Mouse (Mus musculus): ENCODE data around the gene Trim47. TPM values are rescaled to one million over a fixed set of nuclear protein-coding genes. Genes with fewer than 3 reads are reported as not detected.

Trim47 gene
- polyA plus RNA-seq, 1 experiment, result 101 TPM

DNA sequence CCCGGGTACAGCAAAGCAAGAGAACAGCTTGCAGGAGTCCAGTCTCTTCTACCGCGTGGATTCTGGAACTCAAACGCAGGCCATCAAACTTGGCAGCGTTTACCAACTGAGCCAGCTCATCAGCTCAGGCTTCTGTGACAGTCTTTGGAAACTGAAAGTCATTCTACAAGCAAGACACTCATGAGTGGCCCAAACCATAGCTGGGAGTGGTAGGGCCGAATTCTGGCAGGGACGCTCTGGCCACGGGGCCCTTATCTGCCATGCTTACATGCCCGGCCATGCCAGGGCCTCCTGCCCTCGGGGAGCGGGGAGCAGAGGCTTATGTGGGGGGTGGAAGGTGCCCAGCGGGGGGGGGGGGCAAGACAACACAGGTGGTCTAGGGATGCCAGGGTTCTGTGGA is 23.4 kb downstream of the Trim47 start:
- TF ChIP-seq REST (IDR thresholded peaks at IDR 0.05; ENCODE audit: insufficient read depth, insufficient read length) (no peak), SRF (IDR thresholded peaks at IDR 0.05; ENCODE audit: control insufficient read depth, insufficient read length, low read depth) (no peak), E2F4 (IDR thresholded peaks at IDR 0.05; ENCODE audit: insufficient read depth) (no peak), CEBPB (IDR thresholded peaks at IDR 0.05; ENCODE audit: insufficient read depth, poor library complexity, severe bottlenecking) (no peak), USF1 (IDR thresholded peaks at IDR 0.05; ENCODE audit: low read depth) (no peak), POLR2AphosphoS2 (IDR thresholded peaks at IDR 0.05; ENCODE audit: insufficient read length, low read depth) (no peak), MAX (IDR thresholded peaks at IDR 0.05; ENCODE audit: low read depth) (no peak), MYOG (IDR thresholded peaks at IDR 0.05; ENCODE audit: control insufficient read depth in 1 of 3, insufficient read depth in 1 of 3, insufficient read length in 2 of 3, low read depth in 2 of 3) (no peak), TCF3 (IDR thresholded peaks at IDR 0.05; ENCODE audit: insufficient read length, low read depth) (no peak), MYOD1 (IDR thresholded peaks at IDR 0.05; ENCODE audit: control insufficient read depth in 1 of 3, insufficient read length in 2 of 3, low read depth in 2 of 3) (no peak)
- Histone ChIP-seq H3K4me2 (ENCODE audit: low read depth) (peak overlapping the region; percentile 57), H3K4me3 (no peak overlapping the region), H3K79me2 (ENCODE audit: control insufficient read depth, insufficient read depth) (peaks cover 11% of the 10 kb centered on the region), H3ac (ENCODE audit: control insufficient read depth, insufficient read length) (no peak overlapping the region), H3K36me3 (ENCODE audit: control insufficient read depth, insufficient read depth) (no peaks in the 10 kb centered on the region), H3K27me3 (ENCODE audit: control insufficient read depth, insufficient read depth, insufficient read length) (no peaks in the 10 kb centered on the region)

- Histone ChIP-seq H3K27me3 (ENCODE audit: control insufficient read depth, insufficient read depth, insufficient read length) (no peaks in the 10 kb centered on the region), H3K36me3 (ENCODE audit: control insufficient read depth, insufficient read depth) (no peaks in the 10 kb centered on the region), H3K79me2 (ENCODE audit: control insufficient read depth, insufficient read depth) (peaks cover under 1% of the 10 kb centered on the region), H3K4me2 (ENCODE audit: low read depth) (no peak overlapping the region), H3ac (ENCODE audit: control insufficient read depth, insufficient read length) (no peak overlapping the region), H3K4me3 (no peak overlapping the region)
- TF ChIP-seq TCF12 (IDR thresholded peaks at IDR 0.05; ENCODE audit: insufficient read depth, poor library complexity, severe bottlenecking), result no peak
- no peak for TF ChIP-seq CEBPB (IDR thresholded peaks at IDR 0.05; ENCODE audit: insufficient read depth, poor library complexity, severe bottlenecking)
- no peak for TF ChIP-seq MYOD1 (IDR thresholded peaks at IDR 0.05; ENCODE audit: control insufficient read depth in 1 of 3, insufficient read length in 2 of 3, low read depth in 2 of 3)
- no peak for TF ChIP-seq REST (IDR thresholded peaks at IDR 0.05; ENCODE audit: insufficient read depth, insufficient read length)
- TF ChIP-seq MAX (IDR thresholded peaks at IDR 0.05; ENCODE audit: low read depth), result no peak
- no peak for TF ChIP-seq SRF (IDR thresholded peaks at IDR 0.05; ENCODE audit: control insufficient read depth, insufficient read length, low read depth)
- TF ChIP-seq POLR2AphosphoS2 (IDR thresholded peaks at IDR 0.05; ENCODE audit: insufficient read length, low read depth), result no peak
- TF ChIP-seq TCF3 (IDR thresholded peaks at IDR 0.05; ENCODE audit: insufficient read length, low read depth), result no peak
Measured at GRCm38 (mm10) chr11:116102472-116102871, 24.5 kb downstream of the Trim47 start.

DNA sequence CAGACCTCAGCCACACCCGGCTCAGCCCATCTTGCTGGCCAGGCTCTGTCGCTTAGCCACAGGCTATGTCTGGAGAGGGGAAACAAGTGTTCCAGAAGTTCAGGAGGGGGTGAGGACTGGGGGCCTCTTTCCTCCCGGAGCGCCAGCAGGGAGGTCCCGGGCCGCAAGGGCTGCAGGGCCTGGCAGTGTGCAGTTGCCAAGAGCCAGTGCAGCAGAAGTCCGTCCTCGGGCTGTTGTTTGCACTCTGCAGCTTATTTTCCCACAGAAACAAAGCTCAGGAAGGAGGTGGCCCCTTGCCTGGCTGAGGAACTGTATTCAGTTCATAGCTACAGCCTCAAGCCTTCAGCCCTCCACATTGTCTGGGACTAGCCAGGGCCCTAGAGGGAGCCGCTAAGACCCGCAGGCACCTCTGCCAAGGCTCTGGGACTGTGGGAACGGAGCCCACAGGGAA is 25.1 kb downstream of the Trim47 start:
- H3K27me3 ChIP-seq (ENCODE audit: control insufficient read depth, insufficient read depth, insufficient read length), result no peaks in the 10 kb centered on the region
- no peaks in the 10 kb centered on the region for H3K79me2 ChIP-seq (ENCODE audit: control insufficient read depth, insufficient read depth)
- no peak overlapping the region for H3ac ChIP-seq (ENCODE audit: control insufficient read depth, insufficient read length)
- H3K36me3 ChIP-seq (ENCODE audit: control insufficient read depth, insufficient read depth), result no peaks in the 10 kb centered on the region
- H3K4me3 ChIP-seq, result no peak overlapping the region
- TF ChIP-seq CEBPB (IDR thresholded peaks at IDR 0.05; ENCODE audit: insufficient read depth, poor library complexity, severe bottlenecking) (no peak), POLR2AphosphoS2 (IDR thresholded peaks at IDR 0.05; ENCODE audit: insufficient read length, low read depth) (no peak), E2F4 (IDR thresholded peaks at IDR 0.05; ENCODE audit: insufficient read depth) (no peak), POLR2A (IDR thresholded peaks at IDR 0.05; ENCODE audit: insufficient read length, low read depth) (no peak), MAX (IDR thresholded peaks at IDR 0.05; ENCODE audit: low read depth) (no peak), MYOG (IDR thresholded peaks at IDR 0.05; ENCODE audit: control insufficient read depth in 1 of 3, insufficient read depth in 1 of 3, insufficient read length in 2 of 3, low read depth in 2 of 3) (no peak), MYOD1 (IDR thresholded peaks at IDR 0.05; ENCODE audit: control insufficient read depth in 1 of 3, insufficient read length in 2 of 3, low read depth in 2 of 3) (no peak), REST (IDR thresholded peaks at IDR 0.05; ENCODE audit: insufficient read depth, insufficient read length) (no peak), TCF3 (IDR thresholded peaks at IDR 0.05; ENCODE audit: insufficient read length, low read depth) (no peak)
- H3K4me2 ChIP-seq (ENCODE audit: low read depth), result no peak overlapping the region

- H3ac ChIP-seq (ENCODE audit: control insufficient read depth, insufficient read length), result no peak overlapping the region
- TF ChIP-seq POLR2A (IDR thresholded peaks at IDR 0.05; ENCODE audit: insufficient read length, low read depth) (no peak), USF1 (IDR thresholded peaks at IDR 0.05; ENCODE audit: low read depth) (no peak), MYOD1 (IDR thresholded peaks at IDR 0.05; ENCODE audit: control insufficient read depth in 1 of 3, insufficient read length in 2 of 3, low read depth in 2 of 3) (no peak), SRF (IDR thresholded peaks at IDR 0.05; ENCODE audit: control insufficient read depth, insufficient read length, low read depth) (no peak), TCF3 (IDR thresholded peaks at IDR 0.05; ENCODE audit: insufficient read length, low read depth) (no peak), MAX (IDR thresholded peaks at IDR 0.05; ENCODE audit: low read depth) (no peak), MYOG (IDR thresholded peaks at IDR 0.05; ENCODE audit: control insufficient read depth in 1 of 3, insufficient read depth in 1 of 3, insufficient read length in 2 of 3, low read depth in 2 of 3) (no peak), E2F4 (IDR thresholded peaks at IDR 0.05; ENCODE audit: insufficient read depth) (no peak), POLR2AphosphoS2 (IDR thresholded peaks at IDR 0.05; ENCODE audit: insufficient read length, low read depth) (no peak), TCF12 (IDR thresholded peaks at IDR 0.05; ENCODE audit: insufficient read depth, poor library complexity, severe bottlenecking) (no peak), CEBPB (IDR thresholded peaks at IDR 0.05; ENCODE audit: insufficient read depth, poor library complexity, severe bottlenecking) (no peak), REST (IDR thresholded peaks at IDR 0.05; ENCODE audit: insufficient read depth, insufficient read length) (no peak)
- H3K27me3 ChIP-seq (ENCODE audit: control insufficient read depth, insufficient read depth, insufficient read length), result no peaks in the 10 kb centered on the region
- peak overlapping the region; percentile 49 for H3K4me2 ChIP-seq (ENCODE audit: low read depth)
- no peaks in the 10 kb centered on the region for H3K79me2 ChIP-seq (ENCODE audit: control insufficient read depth, insufficient read depth)
- no peak overlapping the region for H3K4me3 ChIP-seq
- H3K36me3 ChIP-seq (ENCODE audit: control insufficient read depth, insufficient read depth), result no peaks in the 10 kb centered on the region
Measured at GRCm38 (mm10) chr11:116100839-116101238, 26.2 kb downstream of the Trim47 start.

DNA sequence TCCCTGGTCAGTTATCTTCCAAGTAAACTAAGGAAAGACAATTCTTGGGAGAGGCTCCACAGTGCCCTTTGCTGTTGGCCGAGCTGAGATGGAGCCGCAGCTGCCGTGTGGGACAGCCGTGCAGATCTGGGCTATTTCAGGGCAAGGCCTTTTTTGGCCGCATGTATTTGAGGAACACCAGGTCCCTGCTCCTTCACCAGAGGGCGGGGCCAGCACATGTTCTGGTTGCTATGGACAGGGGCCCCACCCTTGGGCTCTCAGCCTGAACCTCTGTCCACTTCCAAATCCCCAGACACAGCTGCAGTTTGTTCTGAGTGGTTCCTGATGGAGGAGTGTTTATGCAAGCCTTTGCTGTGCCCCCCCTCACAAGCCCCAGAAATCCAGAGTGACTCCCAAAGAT is 26.6 kb downstream of the Trim47 start:
- Histone ChIP-seq H3K4me2 (ENCODE audit: low read depth) (peak overlapping the region; percentile 49), H3K4me3 (no peak overlapping the region), H3K79me2 (ENCODE audit: control insufficient read depth, insufficient read depth) (no peaks in the 10 kb centered on the region), H3K27me3 (ENCODE audit: control insufficient read depth, insufficient read depth, insufficient read length) (no peaks in the 10 kb centered on the region), H3ac (ENCODE audit: control insufficient read depth, insufficient read length) (no peak overlapping the region), H3K36me3 (ENCODE audit: control insufficient read depth, insufficient read depth) (no peaks in the 10 kb centered on the region)
- peak; percentile 17 for TF ChIP-seq MAX (IDR thresholded peaks at IDR 0.05; ENCODE audit: low read depth)
- TF ChIP-seq POLR2A (IDR thresholded peaks at IDR 0.05; ENCODE audit: insufficient read length, low read depth), result no peak
- TF ChIP-seq REST (IDR thresholded peaks at IDR 0.05; ENCODE audit: insufficient read depth, insufficient read length), result no peak
- no peak for TF ChIP-seq TCF12 (IDR thresholded peaks at IDR 0.05; ENCODE audit: insufficient read depth, poor library complexity, severe bottlenecking)
- no peak for TF ChIP-seq USF1 (IDR thresholded peaks at IDR 0.05; ENCODE audit: low read depth)
- no peak for TF ChIP-seq CEBPB (IDR thresholded peaks at IDR 0.05; ENCODE audit: insufficient read depth, poor library complexity, severe bottlenecking)
- no peak for TF ChIP-seq E2F4 (IDR thresholded peaks at IDR 0.05; ENCODE audit: insufficient read depth)
- TF ChIP-seq MYOG (IDR thresholded peaks at IDR 0.05; ENCODE audit: control insufficient read depth in 1 of 3, insufficient read depth in 1 of 3, insufficient read length in 2 of 3, low read depth in 2 of 3), result peak; percentile 77 to 88 (median 87)
- no peak for TF ChIP-seq POLR2AphosphoS2 (IDR thresholded peaks at IDR 0.05; ENCODE audit: insufficient read length, low read depth)
- TF ChIP-seq SRF (IDR thresholded peaks at IDR 0.05; ENCODE audit: control insufficient read depth, insufficient read length, low read depth), result peak; percentile 94
- TF ChIP-seq MYOD1 (IDR thresholded peaks at IDR 0.05; ENCODE audit: control insufficient read depth in 1 of 3, insufficient read length in 2 of 3, low read depth in 2 of 3), result peak; percentile 82 to 83 (median 83)
- TF ChIP-seq TCF3 (IDR thresholded peaks at IDR 0.05; ENCODE audit: insufficient read length, low read depth), result no peak
